Mouse (Mus musculus) liver, embryonic 14.5 days (tissue): ENCODE data around the gene Fmn2. TPM values are rescaled to one million over a fixed set of nuclear protein-coding genes. Genes with fewer than 3 reads are reported as not detected.

Experiments
- ATAC-seq: fragments of 200-750 bp; cut with Nextera tagmentation; 2 replicates; pipeline ENCODE4 v1.8.0; 2017; ENCODE audit warnings: moderate number of reproducible peaks, mild to moderate bottlenecking, moderate library complexity; ENCODE audit not compliant: insufficient read depth
- DNase-seq, 3 experiments: peaks; one replicate each; pipeline ENCODE4 v3.0.0-alpha.2; 2012 to 2013; ENCODE audit warnings: low read depth in 3 of 3, low spot score in 3 of 3
- H3K27ac ChIP-seq: fragments of 300-500 bp; sonication (generic); 2 replicates; pipeline ENCODE4 v1.5.1; 2014; ENCODE audit warnings: moderate library complexity, mild to moderate bottlenecking, control low read depth, inconsistent platforms
- H3K27me3 ChIP-seq: fragments of 300-500 bp; sonication (generic); 2 replicates; pipeline ENCODE4 v1.6.1; 2014; ENCODE audit warnings: mild to moderate bottlenecking, low read length, moderate library complexity; ENCODE audit not compliant: control insufficient read depth, insufficient read depth
- H3K36me3 ChIP-seq: fragments of 300-500 bp; sonication (generic); replicated peaks from 2 replicates; pipeline ENCODE4 v1.6.1; 2014; ENCODE audit warnings: low read depth; ENCODE audit not compliant: control insufficient read depth, insufficient read depth
- H3K4me1 ChIP-seq, 2 experiments: fragments of 200-500 bp in 1 of 2; fragments of 300-500 bp in 1 of 2; sonication (generic) in 1 of 2; replicated peaks; 2 replicates each; pipeline ENCODE4 v1.6.1; 2012 to 2014; ENCODE audit warnings: antibody characterized with exemption in 1 of 2, inconsistent platforms in 1 of 2, low read length in 1 of 2; ENCODE audit not compliant: control insufficient read depth in 2 of 2, insufficient read depth in 2 of 2
- H3K4me2 ChIP-seq: fragments of 300-500 bp; sonication (generic); 2 replicates; pipeline ENCODE4 v1.6.1; 2014; ENCODE audit warnings: low read depth, mild to moderate bottlenecking, control low read depth, moderate library complexity
- H3K4me3 ChIP-seq, 2 experiments: fragments of 200-500 bp in 1 of 2; fragments of 300-500 bp in 1 of 2; sonication (generic) in 1 of 2; 2 replicates each; pipeline ENCODE4 v1.5.1; 2012 to 2014; ENCODE audit warnings: low read depth in 2 of 2, low read length in 2 of 2, mild to moderate bottlenecking in 2 of 2, control low read depth in 1 of 2, inconsistent platforms in 1 of 2, moderate library complexity in 1 of 2; ENCODE audit not compliant: insufficient read depth in 1 of 2
- H3K9ac ChIP-seq: fragments of 300-500 bp; sonication (generic); replicated peaks from 2 replicates; pipeline ENCODE4 v1.6.1; 2014; ENCODE audit warnings: mild to moderate bottlenecking, control low read depth, moderate library complexity
- H3K9me3 ChIP-seq: fragments of 300-500 bp; sonication (generic); 2 replicates; pipeline ENCODE4 v1.6.1; 2016; ENCODE audit warnings: low read length, mixed read lengths; ENCODE audit not compliant: control insufficient read depth
- CTCF ChIP-seq: IDR thresholded peaks from 2 replicates; pipeline ENCODE4 v1.5.1; 2016; ENCODE audit warnings: antibody characterized with exemption, low read depth, control low read depth
- EP300 ChIP-seq: IDR thresholded peaks from 2 replicates; pipeline ENCODE4 v1.6.1; 2016; ENCODE audit warnings: antibody characterized with exemption, low read depth
- WGBS: fragments of 180-500 bp; shearing (Covaris S2); extraction: QIAGEN DNeasy Blood & Tissue Kit; methylation state at CpG from one replicate; pipeline ENCODE4 v1.1.7; 2014; ENCODE audit not compliant: insufficient replicate concordance; 5-methylcytosine and 5-hydroxymethylcytosine counted together
- polyA plus RNA-seq, 2 experiments: library from polyadenylated mRNA; depleted of rRNA in 1 of 2; stranded (reverse) in 1 of 2; unstranded in 1 of 2; fragments of >200 nt; fragmentation: Nextera tagmentation in 1 of 2; extraction: Ambion mirVana in 1 of 2; gene quantifications; 2 replicates each; pipeline versions ENCODE4 v1.2.1 to v1.2.3; 2012 to 2014

The Fmn2 gene
- polyA plus RNA-seq, 2 experiments = 0.03 TPM; not detected in 1

DNA sequence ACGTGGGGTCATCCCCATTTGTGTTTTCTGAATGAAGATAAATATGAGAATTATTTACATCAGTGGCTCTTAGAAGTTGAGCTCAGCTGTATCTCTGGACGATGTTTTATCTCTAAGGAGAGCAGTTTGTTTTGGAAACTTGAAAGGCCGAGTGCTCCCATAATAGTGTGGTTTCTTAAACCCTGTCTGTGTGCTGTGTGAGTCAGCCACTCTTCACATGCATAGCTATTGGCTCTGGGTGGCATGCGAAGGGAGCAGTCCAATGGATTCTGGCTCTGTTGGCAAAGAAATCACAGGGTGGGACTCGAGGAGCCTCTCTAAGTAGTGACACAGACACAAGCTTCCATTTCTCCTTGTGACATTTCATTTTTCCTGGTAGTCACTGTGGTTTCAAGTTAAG is 152.9 kb downstream of the Fmn2 start:
- no peaks in the 10 kb centered on the region for H3K27me3 ChIP-seq
- H3K36me3 ChIP-seq = no peaks in the 10 kb centered on the region
- no peak overlapping the region for H3K4me2 ChIP-seq
- DNase-seq (no peak), ATAC-seq (no peak)
- no peak overlapping the region for H3K4me3 ChIP-seq
- H3K9ac ChIP-seq = no peak overlapping the region
- TF ChIP-seq EP300 (no peak), CTCF (no peak)
- 44% methylated on average over 5 of the region's 5 CpGs for WGBS
- H3K9me3 ChIP-seq = no peaks in the 10 kb centered on the region
- no peaks in the 10 kb centered on the region for H3K4me1 ChIP-seq
- H3K27ac ChIP-seq = no peak overlapping the region

- Histone ChIP-seq H3K9me3 (no peaks in the 10 kb centered on the region), H3K4me3 (no peak overlapping the region), H3K27ac (no peak overlapping the region), H3K4me2 (no peak overlapping the region), H3K4me1 (no peaks in the 10 kb centered on the region), H3K9ac (no peak overlapping the region), H3K27me3 (no peaks in the 10 kb centered on the region), H3K36me3 (no peaks in the 10 kb centered on the region)
- ATAC-seq (no peak), DNase-seq (no peak)
- WGBS = 76% methylated on average over 9 of the region's 9 CpGs
- TF ChIP-seq CTCF (no peak), EP300 (no peak)
These were observed 153.7 kb downstream of the Fmn2 start for GRCm38 (mm10) chr1:174655354-174655753.

DNA sequence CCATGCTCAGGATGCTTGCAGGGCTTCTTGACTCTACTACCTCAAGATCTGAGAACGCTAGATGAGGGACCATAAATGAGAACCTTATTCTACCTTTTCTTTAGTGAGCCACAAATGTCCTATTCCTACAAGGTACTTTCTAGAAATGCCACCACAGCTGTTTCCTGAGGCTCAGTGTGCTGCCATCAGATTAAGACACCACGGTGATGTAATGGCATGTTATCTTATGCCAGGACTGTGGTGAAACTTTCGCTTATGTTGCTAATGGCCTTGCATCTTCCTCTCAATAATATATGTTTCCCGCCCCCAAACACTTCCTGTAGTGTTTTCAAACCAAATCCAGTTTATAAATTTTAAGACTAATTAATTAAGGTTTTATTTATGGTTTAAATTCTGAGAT is 154.9 kb downstream of the Fmn2 start:
- H3K4me3 ChIP-seq = no peak overlapping the region
- no peaks in the 10 kb centered on the region for H3K4me1 ChIP-seq
- H3K36me3 ChIP-seq = no peaks in the 10 kb centered on the region
- no peak overlapping the region for H3K27ac ChIP-seq
- WGBS = 20% methylated on average over 4 of the region's 4 CpGs
- H3K4me2 ChIP-seq = no peak overlapping the region
- H3K27me3 ChIP-seq = no peaks in the 10 kb centered on the region
- no peaks in the 10 kb centered on the region for H3K9me3 ChIP-seq
- no peak overlapping the region for H3K9ac ChIP-seq
- DNase-seq = no peak
- no peak for TF ChIP-seq CTCF
- no peak for TF ChIP-seq EP300
- no peak for ATAC-seq

DNA sequence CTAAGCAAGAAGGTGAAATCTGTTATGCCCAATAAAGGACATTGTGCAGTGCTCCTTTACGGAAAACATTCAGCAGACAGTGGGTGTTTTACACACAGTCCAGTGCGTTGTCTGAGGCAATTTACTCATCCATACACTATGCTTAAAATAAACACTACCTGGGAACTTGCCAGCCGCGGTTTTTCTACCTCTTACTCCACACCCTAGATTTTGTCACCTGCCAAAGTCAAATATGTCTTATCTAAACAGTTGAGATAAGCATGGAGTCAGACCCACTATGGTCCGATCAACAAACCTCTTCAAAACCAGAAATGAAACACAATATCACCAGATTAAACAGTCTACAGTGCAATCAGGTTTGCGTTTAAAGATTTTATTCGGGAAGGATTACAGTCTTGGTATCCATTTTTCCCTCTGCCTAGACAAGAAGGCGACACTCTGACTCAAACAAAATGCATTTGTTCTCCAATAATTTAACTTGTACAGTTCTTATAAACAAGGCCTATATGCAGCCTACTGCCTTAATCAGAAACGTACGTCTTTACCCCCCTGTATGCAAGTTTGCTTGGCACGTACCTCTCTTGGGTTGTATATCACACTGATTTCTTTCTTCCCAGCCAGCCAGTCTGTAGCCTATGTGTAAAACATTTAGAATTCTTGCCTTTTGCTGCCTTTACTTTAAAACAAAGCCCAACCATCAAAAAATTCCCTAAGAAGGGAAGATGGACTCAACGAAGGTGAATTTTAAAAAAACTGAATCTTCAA is 158.0 kb downstream of the Fmn2 start:
- H3K27ac ChIP-seq = no peak overlapping the region
- no peaks in the 10 kb centered on the region for H3K9me3 ChIP-seq
- ATAC-seq = no peak
- no peaks in the 10 kb centered on the region for H3K27me3 ChIP-seq
- 61% methylated on average over 12 of the region's 12 CpGs for WGBS
- H3K4me1 ChIP-seq = no peaks in the 10 kb centered on the region
- H3K4me3 ChIP-seq = no peak overlapping the region
- H3K4me2 ChIP-seq = no peak overlapping the region
- no peak for DNase-seq
- TF ChIP-seq CTCF = no peak
- no peak for TF ChIP-seq EP300
- no peak overlapping the region for H3K9ac ChIP-seq
- H3K36me3 ChIP-seq = no peaks in the 10 kb centered on the region

GRCm38 (mm10) chr1:174665116-174665515 is 163.5 kb downstream of the Fmn2 start:
- DNase-seq (no peak), ATAC-seq (no peak)
- TF ChIP-seq CTCF = no peak
- TF ChIP-seq EP300 = no peak
- no peak overlapping the region for H3K9ac ChIP-seq
- H3K27me3 ChIP-seq = no peaks in the 10 kb centered on the region
- H3K4me2 ChIP-seq = no peak overlapping the region
- H3K36me3 ChIP-seq = no peaks in the 10 kb centered on the region
- H3K4me3 ChIP-seq = no peak overlapping the region
- no peaks in the 10 kb centered on the region for H3K9me3 ChIP-seq
- no peaks in the 10 kb centered on the region for H3K4me1 ChIP-seq
- H3K27ac ChIP-seq = no peak overlapping the region
